Mouse (Mus musculus) CH12.LX (cell line): ENCODE data around the gene Wtap. TPM values are rescaled to one million over a fixed set of nuclear protein-coding genes. Genes with fewer than 3 reads are reported as not detected.
A peak's percentile ranks its signal among the peaks of the same experiment; 100 is the strongest.

ENCODE experiments used
- DNase-seq: peaks from one replicate; pipeline ENCODE4 v3.0.0-alpha.2; 2013; ENCODE audit errors: extremely low read depth
- H3K27ac ChIP-seq: 2 replicates; pipeline ENCODE4 v1.5.1; 2012; ENCODE audit warnings: low read depth, mild to moderate bottlenecking, control low read depth, moderate library complexity; ENCODE audit not compliant: insufficient read depth
- H3K27me3 ChIP-seq: replicated peaks from 2 replicates; pipeline ENCODE3; 2012; ENCODE audit warnings: inconsistent platforms
- H3K36me3 ChIP-seq, 2 experiments: replicated peaks in 1 of 2; 2 replicates each; pipeline versions ENCODE3 to v1.6.1; 2012; ENCODE audit warnings: inconsistent platforms in 1 of 2, low read length in 1 of 2, mild to moderate bottlenecking in 1 of 2, mixed read lengths in 1 of 2, moderate library complexity in 1 of 2; ENCODE audit not compliant: control insufficient read depth in 1 of 2, insufficient read depth in 1 of 2
- H3K4me1 ChIP-seq, 2 experiments: 2 replicates each; pipeline ENCODE4 v1.6.1; 2012; ENCODE audit warnings: inconsistent platforms in 1 of 2, moderate library complexity in 1 of 2; ENCODE audit not compliant: insufficient read depth in 2 of 2, control insufficient read depth in 1 of 2
- H3K4me2 ChIP-seq: 2 replicates; pipeline ENCODE4 v1.6.1; 2012; ENCODE audit warnings: low read depth, mild to moderate bottlenecking, control low read depth; ENCODE audit not compliant: poor library complexity, insufficient read depth, severe bottlenecking
- H3K4me3 ChIP-seq, 3 experiments: fragments of 150-350 bp in 1 of 3; sonication (generic) in 1 of 3; replicated peaks in 1 of 3; 2 replicates each; pipeline versions ENCODE3 to v1.5.1; 2011 to 2012; ENCODE audit warnings: low read depth in 2 of 3, low read length in 2 of 3, mild to moderate bottlenecking in 2 of 3, moderate library complexity in 2 of 3, control low read depth in 1 of 3, improper control_type of control experiment in 1 of 3, inconsistent platforms in 1 of 3, mixed read lengths in 1 of 3; ENCODE audit not compliant: poor library complexity in 1 of 3
- H3K79me2 ChIP-seq: replicated peaks from 2 replicates; pipeline ENCODE4 v1.6.1; 2012; ENCODE audit warnings: mild to moderate bottlenecking, moderate library complexity; ENCODE audit not compliant: control insufficient read depth, poor library complexity, insufficient read depth, severe bottlenecking; ENCODE audit errors: extremely low read depth
- H3K9ac ChIP-seq: 2 replicates; pipeline ENCODE4 v1.6.1; 2012; ENCODE audit warnings: low read depth, mild to moderate bottlenecking, control low read depth, moderate library complexity; ENCODE audit not compliant: insufficient read depth
- H3K9me3 ChIP-seq: replicated peaks from 2 replicates; pipeline ENCODE3; 2012; ENCODE audit warnings: low read length, inconsistent platforms, mixed read lengths
- CTCF ChIP-seq, 2 experiments: IDR thresholded peaks in 1 of 2; conservative IDR thresholded peaks in 1 of 2; 2 replicates each; pipeline ENCODE4 v1.5.1; 2011 to 2012; ENCODE audit warnings: low read depth in 2 of 2, low read length in 2 of 2, improper control_type of control experiment in 1 of 2, inconsistent platforms in 1 of 2, mild to moderate bottlenecking in 1 of 2, moderate library complexity in 1 of 2
- E2F4 ChIP-seq: IDR thresholded peaks from 2 replicates; pipeline ENCODE4 v1.6.1; 2011; ENCODE audit warnings: low read depth, low read length, improper control_type of control experiment; ENCODE audit not compliant: insufficient replicate concordance
- ELF1 ChIP-seq: IDR thresholded peaks from 2 replicates; pipeline ENCODE4 v1.6.1; 2014; ENCODE audit warnings: low read depth, mild to moderate bottlenecking, inconsistent platforms, low read length, improper control_type of control experiment
- EP300 ChIP-seq: IDR thresholded peaks from 2 replicates; pipeline ENCODE4 v1.6.1; 2011; ENCODE audit warnings: low read length, improper control_type of control experiment
- ETS1 ChIP-seq: conservative IDR thresholded peaks from 2 replicates; pipeline ENCODE4 v1.6.1; 2012; ENCODE audit warnings: low read depth, mild to moderate bottlenecking, inconsistent platforms, low read length, improper control_type of control experiment, moderate library complexity
- GABPA ChIP-seq: IDR thresholded peaks from 2 replicates; pipeline ENCODE4 v1.6.1; 2012; ENCODE audit warnings: low read depth, low read length, improper control_type of control experiment, inconsistent platforms; ENCODE audit not compliant: insufficient replicate concordance
- HCFC1 ChIP-seq: IDR thresholded peaks from 2 replicates; pipeline ENCODE4 v1.6.1; 2012; ENCODE audit warnings: low read depth, mild to moderate bottlenecking, inconsistent platforms, low read length, improper control_type of control experiment
- IRF4 ChIP-seq: IDR thresholded peaks from 2 replicates; pipeline ENCODE4 v1.6.1; 2014; ENCODE audit warnings: low read depth, mild to moderate bottlenecking, inconsistent platforms, low read length, improper control_type of control experiment
- JUN ChIP-seq: IDR thresholded peaks from 2 replicates; pipeline ENCODE4 v1.6.1; 2011; ENCODE audit warnings: low read depth, mild to moderate bottlenecking, low read length, improper control_type of control experiment, moderate library complexity; ENCODE audit not compliant: insufficient read depth
- KAT2A ChIP-seq: IDR thresholded peaks from 2 replicates; pipeline ENCODE4 v1.6.1; 2012; ENCODE audit warnings: low read length, improper control_type of control experiment, inconsistent platforms; ENCODE audit not compliant: insufficient replicate concordance
- MAFK ChIP-seq: IDR thresholded peaks from 2 replicates; pipeline ENCODE4 v1.6.1; 2011; ENCODE audit warnings: low read length, improper control_type of control experiment; ENCODE audit not compliant: insufficient replicate concordance
- MAX ChIP-seq: IDR thresholded peaks from 2 replicates; pipeline ENCODE4 v1.6.1; 2011; ENCODE audit warnings: low read length, improper control_type of control experiment
- MAZ ChIP-seq: IDR thresholded peaks from 2 replicates; pipeline ENCODE4 v1.6.1; 2012; ENCODE audit warnings: low read depth, mild to moderate bottlenecking, inconsistent platforms, low read length, improper control_type of control experiment, moderate library complexity
- MEF2A ChIP-seq: IDR thresholded peaks from 2 replicates; pipeline ENCODE4 v1.6.1; 2014; ENCODE audit warnings: low read depth, mild to moderate bottlenecking, inconsistent platforms, low read length, improper control_type of control experiment, borderline replicate concordance
- MXI1 ChIP-seq: IDR thresholded peaks from 2 replicates; pipeline ENCODE4 v1.6.1; 2011; ENCODE audit warnings: mild to moderate bottlenecking, low read depth, low read length, improper control_type of control experiment
- MYC ChIP-seq: IDR thresholded peaks from 2 replicates; pipeline ENCODE4 v1.6.1; 2011; ENCODE audit warnings: low read depth, mild to moderate bottlenecking, improper control_type of control experiment, low read length
- NELFE ChIP-seq: IDR thresholded peaks from 2 replicates; pipeline ENCODE4 v1.6.1; 2011; ENCODE audit warnings: low read depth, low read length, improper control_type of control experiment
- PAX5 ChIP-seq: IDR thresholded peaks from 2 replicates; pipeline ENCODE4 v1.6.1; 2012; ENCODE audit warnings: low read length, inconsistent platforms, mixed read lengths
- POLR2A ChIP-seq: IDR thresholded peaks from 2 replicates; pipeline ENCODE4 v1.6.1; 2011; ENCODE audit warnings: low read depth, mild to moderate bottlenecking, improper control_type of control experiment, low read length
- POLR2AphosphoS2 ChIP-seq: IDR thresholded peaks from 2 replicates; pipeline ENCODE4 v1.6.1; 2011; ENCODE audit warnings: low read depth, low read length, improper control_type of control experiment
- RAD21 ChIP-seq: IDR thresholded peaks from 2 replicates; pipeline ENCODE4 v1.6.1; 2011; ENCODE audit warnings: low read depth, mild to moderate bottlenecking, low read length, improper control_type of control experiment, moderate library complexity
- RCOR1 ChIP-seq: conservative IDR thresholded peaks from 2 replicates; pipeline ENCODE4 v1.6.1; 2012; ENCODE audit warnings: low read depth, mild to moderate bottlenecking, inconsistent platforms, low read length, improper control_type of control experiment
- SIN3A ChIP-seq: IDR thresholded peaks from 2 replicates; pipeline ENCODE4 v1.6.1; 2012; ENCODE audit warnings: low read length, improper control_type of control experiment, inconsistent platforms
- SMC3 ChIP-seq: IDR thresholded peaks from 2 replicates; pipeline ENCODE4 v1.6.1; 2011; ENCODE audit warnings: low read depth, low read length, improper control_type of control experiment
- USF1 ChIP-seq: IDR thresholded peaks from 2 replicates; pipeline ENCODE4 v1.6.1; 2014; ENCODE audit warnings: low read depth, mild to moderate bottlenecking, inconsistent platforms, low read length, improper control_type of control experiment
- USF2 ChIP-seq: conservative IDR thresholded peaks from 2 replicates; pipeline ENCODE4 v1.6.1; 2011; ENCODE audit warnings: low read depth, low read length, improper control_type of control experiment
- ZC3H11A ChIP-seq: IDR thresholded peaks from 2 replicates; pipeline ENCODE4 v1.6.1; 2012; ENCODE audit warnings: low read depth, mild to moderate bottlenecking, inconsistent platforms, low read length, improper control_type of control experiment
- ZKSCAN1 ChIP-seq: IDR thresholded peaks from 2 replicates; pipeline ENCODE4 v1.6.1; 2012; ENCODE audit warnings: low read depth, inconsistent platforms, low read length, improper control_type of control experiment, borderline replicate concordance
- ZMIZ1 ChIP-seq: IDR thresholded peaks from 2 replicates; pipeline ENCODE4 v1.6.1; 2012; ENCODE audit warnings: low read depth, mild to moderate bottlenecking, inconsistent platforms, low read length, improper control_type of control experiment
- ZNF384 ChIP-seq: IDR thresholded peaks from 2 replicates; pipeline ENCODE4 v1.6.1; 2012; ENCODE audit warnings: low read depth, low read length, improper control_type of control experiment, inconsistent platforms
- dilution Hi-C: fragments of 300-500 bp; cut with MboI; formaldehyde crosslinking; loops from 2 replicates; pipeline ENCODE4 v1.14.3; 2020; ENCODE audit warnings: low sequenced_read_pairs; ENCODE audit not compliant: extremely low pct_unique_long_range_greater_than_20kb, extremely low pct_ligation_motif_present
- in situ Hi-C: fragments of 300-500 bp; cut with MboI; formaldehyde crosslinking; loops from 3 replicates; pipeline ENCODE4 v1.14.3; 2019; ENCODE audit warnings: low sequenced_read_pairs, low pct_ligation_motif_present, low pct_unique_long_range_greater_than_20kb, mixed read lengths
- polyA plus RNA-seq: library from polyadenylated mRNA; unstranded; fragments of >175 nt; gene quantifications from 2 replicates; pipeline ENCODE4 v1.2.1, GENCODE M21; 2012; ENCODE audit warnings: low read depth; ENCODE audit not compliant: insufficient read length
- total RNA-seq, 2 experiments: library from RNA; depleted of rRNA; stranded (reverse); fragments of 300-350 nt in 1 of 2; fragments of >200 nt in 1 of 2; gene quantifications; 2 replicates each; pipeline ENCODE4 v1.2.3; 2012 to 2014

Wtap gene
- total and polyA plus RNA-seq, 3 experiments: 54.1 to 129 (median 88.9) TPM

GRCm38 (mm10) chr17:12996345-12996744, 2.4 kb upstream of the Wtap start:
- in situ Hi-C loops: no loop called here
- Histone ChIP-seq H3K4me2 (no peak overlapping the region), H3K79me2 (no peaks in the 10 kb centered on the region; the same call in 1 of the 2 replicates)
- TF ChIP-seq SIN3A (no peak), HCFC1 (no peak), GABPA (no peak), EP300 (no peak), MYC (no peak), MAZ (no peak), NELFE (0 out of 2 replicates have a peak, but pooled peaks have one; percentile 17), MEF2A (no peak), CTCF (conservative IDR thresholded peaks at IDR 0.05 in 1 of 2, IDR thresholded peaks at IDR 0.05 in 1 of 2; ENCODE audit: low read depth in 2 of 2, low read length in 2 of 2) (peak; percentile 55 to 83; a peak in 3 of 4 replicates), SMC3 (peak; percentile 76), RAD21 (peak; percentile 64), MAX (peak; percentile 68), ZMIZ1 (no peak), USF1 (no peak)
- TF ChIP-seq, all 38 proteins: peak for 5
- no peak overlapping the region for H3K4me3 ChIP-seq
- no peaks in the 10 kb centered on the region for H3K9me3 ChIP-seq
- H3K27ac ChIP-seq: no peak overlapping the region
- dilution Hi-C loops: no loop called here
- no peaks in the 10 kb centered on the region for H3K36me3 ChIP-seq
- H3K9ac ChIP-seq: no peak overlapping the region
- H3K27me3 ChIP-seq: no peaks in the 10 kb centered on the region
- H3K4me1 ChIP-seq: peaks cover 0 to 13% of the 10 kb centered on the region in 2 experiments; a peak in 2 of 4 replicates
- peak; percentile 49 for DNase-seq

- H3K9ac ChIP-seq: peak overlapping the region; percentile 96
- peak overlapping the region; percentile 51 for H3K27ac ChIP-seq
- DNase-seq: peak; percentile 91
- in situ Hi-C loops: no loop called here
- peaks cover 0 to 26% of the 10 kb centered on the region in 2 experiments; a peak in 2 of 4 replicates for H3K4me1 ChIP-seq
- peaks cover 34% of the 10 kb centered on the region for H3K79me2 ChIP-seq
- dilution Hi-C loops: no loop called here
- no peaks in the 10 kb centered on the region for H3K27me3 ChIP-seq
- H3K4me2 ChIP-seq: peak overlapping the region; percentile 70
- H3K36me3 ChIP-seq: peaks cover 0 to 8% of the 10 kb centered on the region in 2 experiments
- peak overlapping the region; percentile 84 to 99 (median 87) for H3K4me3 ChIP-seq
- H3K9me3 ChIP-seq: no peaks in the 10 kb centered on the region
- TF ChIP-seq IRF4 (peak; percentile 68; the same call in 1 of the 2 replicates), MYC (peak; percentile 86; the same call in 1 of the 2 replicates), ETS1 (peak; percentile 41; the same call in 1 of the 2 replicates), ZC3H11A (no peak), ELF1 (peak; percentile 84), NELFE (peak; percentile 80; the same call in 1 of the 2 replicates), MAX (peak; percentile 94), E2F4 (0 out of 2 replicates have a peak, but pooled peaks have one; percentile 40), ZKSCAN1 (peak; percentile 51; the same call in 1 of the 2 replicates), SIN3A (peak; percentile 90; the same call in 1 of the 2 replicates), RCOR1 (peak; percentile 46; the same call in 1 of the 2 replicates), CTCF (conservative IDR thresholded peaks at IDR 0.05 in 1 of 2, IDR thresholded peaks at IDR 0.05 in 1 of 2; ENCODE audit: low read depth in 2 of 2, low read length in 2 of 2) (no peak; a peak in 1 of 4 replicates), ZNF384 (no peak), SMC3 (no peak), ZMIZ1 (peak; percentile 81), MXI1 (peak; percentile 88), USF2 (no peak), POLR2A (peak; percentile 79), POLR2AphosphoS2 (peak; percentile 25; the same call in 1 of the 2 replicates), RAD21 (no peak), MAFK (no peak), MAZ (peak; percentile 87; the same call in 1 of the 2 replicates), KAT2A (peak; percentile 98), JUN (no peak), GABPA (peak; percentile 7; the same call in 1 of the 2 replicates), PAX5 (no peak)
Measured at GRCm38 (mm10) chr17:12992470-12992991, 1.4 kb downstream of the Wtap start.
